Mouse (Mus musculus) CH12.LX (cell line): ENCODE results near the gene Zfp825. TPM values are rescaled to one million over a fixed set of nuclear protein-coding genes. Genes with fewer than 3 reads are reported as not detected.
"Not testable (repeated sequence)": the region's sequence is repeated elsewhere in the genome, so short reads cannot be mapped to it uniquely, and the experiment has no call there.

Experiments used
- DNase-seq: peaks from one replicate; pipeline ENCODE4 v3.0.0-alpha.2; 2013; ENCODE audit errors: extremely low read depth
- H3K27ac ChIP-seq: 2 replicates; pipeline ENCODE4 v1.5.1; 2012; ENCODE audit warnings: low read depth, mild to moderate bottlenecking, control low read depth, moderate library complexity; ENCODE audit not compliant: insufficient read depth
- H3K27me3 ChIP-seq: replicated peaks from 2 replicates; pipeline ENCODE3; 2012; ENCODE audit warnings: inconsistent platforms
- H3K36me3 ChIP-seq, 2 experiments: replicated peaks in 1 of 2; 2 replicates each; pipeline versions ENCODE3 to v1.6.1; 2012; ENCODE audit warnings: inconsistent platforms in 1 of 2, low read length in 1 of 2, mild to moderate bottlenecking in 1 of 2, mixed read lengths in 1 of 2, moderate library complexity in 1 of 2; ENCODE audit not compliant: control insufficient read depth in 1 of 2, insufficient read depth in 1 of 2
- H3K4me1 ChIP-seq, 2 experiments: 2 replicates each; pipeline ENCODE4 v1.6.1; 2012; ENCODE audit warnings: inconsistent platforms in 1 of 2, moderate library complexity in 1 of 2; ENCODE audit not compliant: insufficient read depth in 2 of 2, control insufficient read depth in 1 of 2
- H3K4me2 ChIP-seq: 2 replicates; pipeline ENCODE4 v1.6.1; 2012; ENCODE audit warnings: low read depth, mild to moderate bottlenecking, control low read depth; ENCODE audit not compliant: poor library complexity, insufficient read depth, severe bottlenecking
- H3K4me3 ChIP-seq, 3 experiments: fragments of 150-350 bp in 1 of 3; sonication (generic) in 1 of 3; replicated peaks in 1 of 3; 2 replicates each; pipeline versions ENCODE3 to v1.5.1; 2011 to 2012; ENCODE audit warnings: low read depth in 2 of 3, low read length in 2 of 3, mild to moderate bottlenecking in 2 of 3, moderate library complexity in 2 of 3, control low read depth in 1 of 3, improper control_type of control experiment in 1 of 3, inconsistent platforms in 1 of 3, mixed read lengths in 1 of 3; ENCODE audit not compliant: poor library complexity in 1 of 3
- H3K79me2 ChIP-seq: replicated peaks from 2 replicates; pipeline ENCODE4 v1.6.1; 2012; ENCODE audit warnings: mild to moderate bottlenecking, moderate library complexity; ENCODE audit not compliant: control insufficient read depth, poor library complexity, insufficient read depth, severe bottlenecking; ENCODE audit errors: extremely low read depth
- H3K9ac ChIP-seq: 2 replicates; pipeline ENCODE4 v1.6.1; 2012; ENCODE audit warnings: low read depth, mild to moderate bottlenecking, control low read depth, moderate library complexity; ENCODE audit not compliant: insufficient read depth
- H3K9me3 ChIP-seq: replicated peaks from 2 replicates; pipeline ENCODE3; 2012; ENCODE audit warnings: low read length, inconsistent platforms, mixed read lengths
- dilution Hi-C: fragments of 300-500 bp; cut with MboI; formaldehyde crosslinking; loops from 2 replicates; pipeline ENCODE4 v1.14.3; 2020; ENCODE audit warnings: low sequenced_read_pairs; ENCODE audit not compliant: extremely low pct_unique_long_range_greater_than_20kb, extremely low pct_ligation_motif_present
- in situ Hi-C: fragments of 300-500 bp; cut with MboI; formaldehyde crosslinking; loops from 3 replicates; pipeline ENCODE4 v1.14.3; 2019; ENCODE audit warnings: low sequenced_read_pairs, low pct_ligation_motif_present, low pct_unique_long_range_greater_than_20kb, mixed read lengths
- polyA plus RNA-seq: library from polyadenylated mRNA; unstranded; fragments of >175 nt; gene quantifications from 2 replicates; pipeline ENCODE4 v1.2.1, GENCODE M21; 2012; ENCODE audit warnings: low read depth; ENCODE audit not compliant: insufficient read length
- total RNA-seq, 2 experiments: library from RNA; depleted of rRNA; stranded (reverse); fragments of 300-350 nt in 1 of 2; fragments of >200 nt in 1 of 2; gene quantifications; 2 replicates each; pipeline ENCODE4 v1.2.3; 2012 to 2014

The Zfp825 gene
- total and polyA plus RNA-seq, 3 experiments = 7.4 to 22.5 (median 10.9) TPM

- DNase-seq, H3K27ac ChIP-seq, dilution Hi-C loops, H3K9me3 ChIP-seq, H3K4me2 ChIP-seq, H3K36me3 ChIP-seq, H3K27me3 ChIP-seq, H3K79me2 ChIP-seq, H3K4me3 ChIP-seq, H3K4me1 ChIP-seq, H3K9ac ChIP-seq: not testable (repeated sequence)
- in situ Hi-C loops = loop anchor here (25.0 kb wide), 1 partner anchor 171 kb away; no protein-coding TSS in a partner anchor
Observed at GRCm38 (mm10) chr13:74507981-74508380, 14.2 kb upstream of the Zfp825 start.

GRCm38 (mm10) chr13:74502851-74503250 is 9.1 kb upstream of the Zfp825 start:
- dilution Hi-C loops, H3K36me3 ChIP-seq, H3K4me1 ChIP-seq, H3K27ac ChIP-seq, H3K27me3 ChIP-seq, H3K9me3 ChIP-seq, DNase-seq, H3K9ac ChIP-seq, H3K79me2 ChIP-seq, H3K4me2 ChIP-seq, H3K4me3 ChIP-seq: not testable (repeated sequence)
- in situ Hi-C loops = loop anchor here (25.0 kb wide), 1 partner anchor 166 kb away; no protein-coding TSS in a partner anchor

GRCm38 (mm10) chr13:74499696-74500095 is 5.9 kb upstream of the Zfp825 start:
- H3K27me3 ChIP-seq, H3K79me2 ChIP-seq, H3K4me3 ChIP-seq, H3K27ac ChIP-seq, H3K36me3 ChIP-seq, H3K9ac ChIP-seq, H3K4me2 ChIP-seq, dilution Hi-C loops, H3K9me3 ChIP-seq, DNase-seq, H3K4me1 ChIP-seq: not testable (repeated sequence)
- in situ Hi-C loops = loop anchor here (25.0 kb wide), 1 partner anchor 162 kb away; no protein-coding TSS in a partner anchor

GRCm38 (mm10) chr13:74484326-74484725 is 9.5 kb downstream of the Zfp825 start:
- H3K9me3 ChIP-seq, H3K36me3 ChIP-seq, in situ Hi-C loops, H3K4me3 ChIP-seq, H3K79me2 ChIP-seq, H3K9ac ChIP-seq, dilution Hi-C loops, H3K27me3 ChIP-seq, DNase-seq, H3K4me1 ChIP-seq, H3K4me2 ChIP-seq, H3K27ac ChIP-seq: not testable (repeated sequence)

DNA sequence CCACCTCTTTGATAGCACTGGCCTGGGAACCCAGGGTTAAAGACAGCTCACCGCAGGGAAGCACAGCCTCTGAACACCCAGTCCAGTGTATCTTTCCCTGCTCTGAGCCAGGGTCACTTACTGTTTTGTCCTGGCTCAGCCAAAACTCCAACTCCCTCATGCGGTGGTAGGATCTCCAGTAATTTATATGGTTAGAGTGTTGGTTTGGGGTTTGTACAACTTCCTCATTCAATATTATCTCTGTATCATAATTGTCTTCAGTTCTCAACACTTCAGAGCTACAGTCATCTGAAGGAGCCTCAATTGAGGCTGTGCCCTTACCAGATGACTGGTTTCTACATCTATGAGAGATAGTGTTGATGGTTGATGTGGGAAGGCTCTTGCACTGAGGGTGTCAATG is 22.3 kb downstream of the Zfp825 start:
- DNase-seq, H3K36me3 ChIP-seq, in situ Hi-C loops: not testable (repeated sequence)

More for the DNA sequence above, 22.3 kb downstream of the Zfp825 start:
- dilution Hi-C loops, H3K4me3 ChIP-seq, H3K4me1 ChIP-seq, H3K9me3 ChIP-seq, H3K4me2 ChIP-seq, H3K9ac ChIP-seq, H3K79me2 ChIP-seq, H3K27me3 ChIP-seq, H3K27ac ChIP-seq: not testable (repeated sequence)
